Mouse (Mus musculus): Measurements from ENCODE around the gene Ccdc59. TPM values are rescaled to one million over a fixed set of nuclear protein-coding genes. Genes with fewer than 3 reads are reported as not detected.

Gene Ccdc59
- polyA plus RNA-seq, 1 experiment from 2014 or later = 55.3 TPM

- 88% methylated on average over 7 of the region's 7 CpGs for WGBS
- Histone ChIP-seq H3K36me3 (ENCODE audit: control insufficient read depth, insufficient read depth, low read length) (peaks cover 5% of the 10 kb centered on the region; the same call in 1 of the 2 replicates), H3K4me2 (no peak overlapping the region; the same call in 1 of the 2 replicates), H3K9ac (ENCODE audit: low read length) (no peak overlapping the region), H3K27me3 (ENCODE audit: control insufficient read depth, insufficient read depth, low read length) (no peaks in the 10 kb centered on the region), H3K27ac (ENCODE audit: low read depth, low read length) (no peak overlapping the region), H3K9me3 (ENCODE audit: control insufficient read depth, low read length) (no peaks in the 10 kb centered on the region), H3K4me1 (ENCODE audit: control insufficient read depth, insufficient read depth, low read length) (peaks cover 3% of the 10 kb centered on the region; the same call in 1 of the 2 replicates), H3K4me3 (ENCODE audit: low read depth, low read length) (no peak overlapping the region)
- ATAC-seq (ENCODE audit: low FRiP score) = no peak
- no peak for DNase-seq (ENCODE audit: low spot score, missing footprints)
Observed at GRCm38 (mm10) chr10:105842574-105842973, 1.7 kb downstream of the Ccdc59 start.

- no peaks in the 10 kb centered on the region for H3K4me1 ChIP-seq (ENCODE audit: control insufficient read depth, insufficient read depth, low read length)
- WGBS = 88% methylated on average over 5 of the region's 5 CpGs
- no peak overlapping the region for H3K4me2 ChIP-seq
- no peak overlapping the region for H3K4me3 ChIP-seq (ENCODE audit: low read depth, low read length)
- H3K9ac ChIP-seq (ENCODE audit: low read length) = no peak overlapping the region
- DNase-seq (ENCODE audit: low spot score, missing footprints) (no peak), ATAC-seq (ENCODE audit: low FRiP score) (no peak)
- no peak overlapping the region for H3K27ac ChIP-seq (ENCODE audit: low read depth, low read length)
- H3K36me3 ChIP-seq (ENCODE audit: control insufficient read depth, insufficient read depth, low read length) = 0 out of 2 replicates have a peak, but pooled peaks cover 8% of the 10 kb centered on the region
- no peaks in the 10 kb centered on the region for H3K9me3 ChIP-seq (ENCODE audit: control insufficient read depth, low read length)
- H3K27me3 ChIP-seq (ENCODE audit: control insufficient read depth, insufficient read depth, low read length) = no peaks in the 10 kb centered on the region
Observed at GRCm38 (mm10) chr10:105850286-105850685, 9.4 kb downstream of the Ccdc59 start.

- no peaks in the 10 kb centered on the region for H3K4me1 ChIP-seq (ENCODE audit: control insufficient read depth, insufficient read depth, low read length)
- no peak overlapping the region for H3K4me2 ChIP-seq
- no peak for ATAC-seq (ENCODE audit: low FRiP score)
- H3K27ac ChIP-seq (ENCODE audit: low read depth, low read length) = no peak overlapping the region
- no peak for DNase-seq (ENCODE audit: low spot score, missing footprints)
- H3K9ac ChIP-seq (ENCODE audit: low read length) = no peak overlapping the region
- 85% methylated on average over 4 of the region's 4 CpGs for WGBS
- no peaks in the 10 kb centered on the region for H3K9me3 ChIP-seq (ENCODE audit: control insufficient read depth, low read length)
- H3K4me3 ChIP-seq (ENCODE audit: low read depth, low read length) = no peak overlapping the region
- no peaks in the 10 kb centered on the region for H3K27me3 ChIP-seq (ENCODE audit: control insufficient read depth, insufficient read depth, low read length)
- H3K36me3 ChIP-seq (ENCODE audit: control insufficient read depth, insufficient read depth, low read length) = 0 out of 2 replicates have a peak, but pooled peaks cover 6% of the 10 kb centered on the region
Observed at GRCm38 (mm10) chr10:105851136-105851535, 10.3 kb downstream of the Ccdc59 start.

GRCm38 (mm10) chr10:105867312-105867711 is 26.4 kb downstream of the Ccdc59 start:
- Histone ChIP-seq H3K9me3 (ENCODE audit: control insufficient read depth, low read length) (no peaks in the 10 kb centered on the region), H3K27me3 (ENCODE audit: control insufficient read depth, insufficient read depth, low read length) (no peaks in the 10 kb centered on the region), H3K4me3 (ENCODE audit: low read depth, low read length) (no peak overlapping the region), H3K36me3 (ENCODE audit: control insufficient read depth, insufficient read depth, low read length) (no peaks in the 10 kb centered on the region), H3K4me1 (ENCODE audit: control insufficient read depth, insufficient read depth, low read length) (no peaks in the 10 kb centered on the region), H3K27ac (ENCODE audit: low read depth, low read length) (no peak overlapping the region), H3K9ac (ENCODE audit: low read length) (no peak overlapping the region), H3K4me2 (no peak overlapping the region)
- no peak for ATAC-seq (ENCODE audit: low FRiP score)
- WGBS = 58% methylated on average over 4 of the region's 4 CpGs
- DNase-seq (ENCODE audit: low spot score, missing footprints) = no peak

Other genes starting within 250 kb of the Ccdc59 start
- 14.4 and 15.8 TPM in 2 replicates for gene Mettl25, start 313 bp downstream of the Ccdc59 start, polyA plus RNA-seq (2014; fragmentation: Nextera tagmentation; extraction: Ambion mirVana)

All from midbrain, embryonic 11.5 days (tissue).